ENCODE assay signal across 8 mouse cellular contexts in genomic region chr13:98925486-98926212, GRCm38 (mm10). TPM values are rescaled to one million over a fixed set of nuclear protein-coding genes. Genes with fewer than 3 reads are reported as not detected.
DNase-seq lines count a peak whose midpoint lies in the region; ATAC-seq lines count a peak whose summit lies in the region.

No protein-coding gene starts in this region.

- ATAC-seq in inflammation-experienced regulatory T-cells, adult 6 months = peak; percentile 79

- DNase-seq in right cerebral cortex, adult 2 months (ENCODE audit: low spot score in 2 of 2) = peak; percentile 45 to 56
- DNase-seq in right cerebral cortex, postnatal 4 days = no peak
- peak; percentile 61 for DNase-seq in embryo, embryonic 10 days (ENCODE audit: low spot score)
- peak; percentile 58 for DNase-seq in gastrocnemius, postnatal 10 days
- DNase-seq in left cerebral cortex, postnatal 36 days (ENCODE audit: low spot score in 2 of 2) = peak; percentile 51 to 54
- peak; percentile 56 for DNase-seq in mesoderm, embryonic 11.5 days (ENCODE audit: low read depth, low spot score)
- peak; percentile 56 for DNase-seq in right cerebral cortex, postnatal 25 days

- intact Hi-C loops in left cerebral cortex, postnatal 36 days (cut with DNase I) = loop anchor here (2.0 to 5.0 kb wide), 4 partner anchors 33 to 222 kb away; no protein-coding TSS in a partner anchor

RNA-seq across cellular contexts. Expression of gene Tnpo1, which starts 0.5 kb away (rescaled TPM):
- total RNA-seq in gastrocnemius, postnatal 10 days (2021) = 10 to 100 TPM; 58.2 to 70.9 TPM
- polyA plus RNA-seq in inflammation-experienced regulatory T-cells, adult 6 months (2017; shearing (Covaris generic)) = 10 to 100 TPM; 24.5 to 35.9 (median 35.5) TPM
- 10 to 100 TPM; 52.6 to 68.2 TPM for total RNA-seq in left cerebral cortex, postnatal 36 days (2021)

RNA-seq across cellular contexts. Expression of gene 1700024P04Rik, which starts 58.7 kb away (rescaled TPM):
- not detected for total RNA-seq in gastrocnemius, postnatal 10 days (2021)
- polyA plus RNA-seq in inflammation-experienced regulatory T-cells, adult 6 months (2017; shearing (Covaris generic)) = not detected
- total RNA-seq in left cerebral cortex, postnatal 36 days (2021) = not detected
